Mouse (Mus musculus) testis, adult 2 months (tissue): ENCODE data around the gene Fscn2. TPM values are rescaled to one million over a fixed set of nuclear protein-coding genes. Genes with fewer than 3 reads are reported as not detected.

Experiments used
- H3K27ac ChIP-seq: fragments of 200-500 bp; 2 replicates; pipeline ENCODE4 v1.5.1; 2012; ENCODE audit warnings: low read depth, low read length; ENCODE audit not compliant: control insufficient read depth, insufficient read depth
- H3K27me3 ChIP-seq: fragments of 200-500 bp; 2 replicates; pipeline ENCODE4 v1.6.1; 2012; ENCODE audit warnings: mild to moderate bottlenecking, low read length, moderate library complexity; ENCODE audit not compliant: control insufficient read depth, insufficient read depth
- H3K36me3 ChIP-seq: fragments of 200-500 bp; 2 replicates; pipeline ENCODE4 v1.6.1; 2012; ENCODE audit warnings: mild to moderate bottlenecking, low read length; ENCODE audit not compliant: control insufficient read depth, insufficient read depth
- H3K4me1 ChIP-seq: fragments of 200-500 bp; 2 replicates; pipeline ENCODE4 v1.6.1; 2012; ENCODE audit warnings: low read length; ENCODE audit not compliant: control insufficient read depth, insufficient read depth
- H3K4me3 ChIP-seq: fragments of 200-500 bp; 2 replicates; pipeline ENCODE4 v1.5.1; 2012; ENCODE audit warnings: low read depth, mild to moderate bottlenecking, low read length, moderate library complexity, mixed read lengths; ENCODE audit not compliant: control insufficient read depth
- CTCF ChIP-seq: fragments of 200-500 bp; IDR thresholded peaks from 2 replicates; pipeline ENCODE4 v1.5.1; 2012; ENCODE audit warnings: low read depth, mild to moderate bottlenecking, inconsistent platforms, low read length, moderate library complexity; ENCODE audit not compliant: control insufficient read depth, insufficient read depth, insufficient replicate concordance
- POLR2A ChIP-seq: fragments of 200-500 bp; IDR thresholded peaks from 2 replicates; pipeline ENCODE4 v1.6.1; 2012; ENCODE audit warnings: low read depth, mild to moderate bottlenecking, inconsistent platforms, low read length, moderate library complexity; ENCODE audit not compliant: control insufficient read depth
- polyA plus RNA-seq: library from polyadenylated mRNA; depleted of rRNA; stranded (reverse); fragments of >200 nt; gene quantifications from 2 replicates; pipeline ENCODE4 v1.2.3, GENCODE M21; 2012; rRNA removed

The Fscn2 gene
- polyA plus RNA-seq = 1.6 and 2.1 TPM in 2 replicates

GRCm38 (mm10) chr11:120361295-120361694 is at the start of gene Fscn2:
Gene Fscn2 (plus strand): TSS chr11:120361534.
- TF ChIP-seq CTCF (no peak), POLR2A (no peak)
- Histone ChIP-seq H3K27ac (no peak within 1 kb of the TSS), H3K4me3 (no peak within 1 kb of the TSS), H3K4me1 (no peaks in the 10 kb centered on the region; the same call in 1 of the 2 replicates), H3K27me3 (no peaks in the 10 kb centered on the region), H3K36me3 (no peaks in the 10 kb centered on the region)

DNA sequence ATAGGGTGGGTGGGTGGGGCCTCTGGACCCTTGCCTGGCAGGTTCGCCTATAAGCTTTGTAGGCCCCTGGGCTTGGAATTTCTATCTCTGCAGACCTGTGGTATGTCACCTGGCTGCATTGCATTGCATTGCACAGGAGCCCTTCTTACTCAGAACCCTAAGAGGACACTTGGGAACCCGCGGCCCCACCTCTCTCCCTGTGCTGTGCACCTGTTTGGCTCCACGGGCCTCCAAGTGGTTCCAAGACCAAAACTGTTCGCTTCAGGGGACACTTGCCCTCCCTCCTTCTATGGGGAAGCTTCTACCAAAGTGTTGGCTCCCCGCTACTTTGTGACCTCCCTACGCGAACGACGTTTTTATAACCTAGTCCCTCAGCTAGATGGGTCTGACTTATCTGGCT is 49.8 kb upstream of the Fscn2 start:
- TF ChIP-seq CTCF (no peak), POLR2A (no peak)
- Histone ChIP-seq H3K4me1 (peaks cover 47% of the 10 kb centered on the region), H3K27ac (peak overlapping the region; percentile 97)

DNA sequence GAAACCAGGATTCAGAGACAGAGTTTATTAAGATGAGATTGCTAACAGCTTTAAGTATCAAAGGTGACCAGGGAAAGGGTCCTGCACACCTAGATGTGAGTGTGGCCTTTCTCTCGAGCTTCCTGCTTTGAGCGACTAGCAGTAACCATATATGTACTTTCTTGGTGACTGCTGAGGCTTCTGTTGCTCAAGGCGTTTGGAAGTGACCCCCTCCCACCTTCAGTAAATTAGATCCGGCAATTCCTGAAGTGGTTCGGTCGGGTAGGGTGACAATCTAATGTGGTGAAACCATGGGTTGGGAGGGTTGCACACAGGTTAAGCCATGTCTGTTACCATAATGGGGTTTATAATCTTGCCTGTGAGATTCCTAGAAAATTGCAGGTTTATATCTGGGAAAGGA is 49.3 kb upstream of the Fscn2 start:
- Histone ChIP-seq H3K27me3 (no peaks in the 10 kb centered on the region), H3K27ac (no peak overlapping the region; the same call in 1 of the 2 replicates), H3K4me1 (peaks cover 50% of the 10 kb centered on the region), H3K36me3 (no peaks in the 10 kb centered on the region), H3K4me3 (peak overlapping the region; percentile 91)
- no peak for TF ChIP-seq CTCF
- TF ChIP-seq POLR2A = no peak

More for the DNA sequence above, 49.8 kb upstream of the Fscn2 start:
- Histone ChIP-seq H3K4me3 (peak overlapping the region; percentile 91), H3K27me3 (no peaks in the 10 kb centered on the region), H3K36me3 (no peaks in the 10 kb centered on the region)

- Histone ChIP-seq H3K4me3 (no peak overlapping the region), H3K27me3 (no peaks in the 10 kb centered on the region), H3K36me3 (no peaks in the 10 kb centered on the region), H3K27ac (no peak overlapping the region), H3K4me1 (peaks cover 41% of the 10 kb centered on the region)
- TF ChIP-seq POLR2A = no peak
These were observed 47.2 kb upstream of the Fscn2 start for GRCm38 (mm10) chr11:120313906-120314685.

DNA sequence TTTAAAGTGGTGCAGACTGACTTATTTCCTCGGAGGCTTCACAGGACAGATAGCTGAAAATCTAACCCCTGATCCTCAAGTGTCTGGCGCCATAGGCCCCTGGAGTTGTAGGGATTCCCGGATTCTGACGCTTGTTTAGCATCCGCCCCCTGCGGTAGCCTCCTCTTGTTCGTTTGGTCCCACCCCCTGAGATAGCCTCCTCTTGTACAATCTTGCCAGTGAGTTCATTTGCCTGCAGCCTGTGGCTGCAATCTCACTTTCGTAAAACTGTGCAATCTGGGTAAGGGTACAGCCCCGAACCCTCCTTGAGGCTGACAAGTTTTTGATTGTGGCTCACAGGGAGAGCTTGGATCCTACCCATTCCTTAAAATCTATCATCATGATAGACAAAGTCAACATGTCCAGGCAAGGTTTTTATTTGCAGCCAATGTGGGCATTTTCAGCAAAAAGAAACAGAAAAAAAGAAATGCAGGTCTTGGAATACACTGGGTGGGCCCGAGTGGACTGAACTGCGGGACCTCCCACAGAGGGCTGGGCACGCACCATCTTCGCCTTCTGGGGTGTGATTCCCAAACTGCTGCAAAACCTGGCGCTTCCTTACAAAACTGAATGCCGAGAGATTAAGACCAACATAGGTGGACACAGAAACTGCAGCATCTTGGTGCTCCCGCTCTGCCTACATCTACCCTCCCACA is 46.5 kb upstream of the Fscn2 start:
- Histone ChIP-seq H3K4me1 (peaks cover 41% of the 10 kb centered on the region), H3K4me3 (no peak overlapping the region), H3K36me3 (no peaks in the 10 kb centered on the region), H3K27me3 (no peaks in the 10 kb centered on the region), H3K27ac (no peak overlapping the region)
- no peak for TF ChIP-seq CTCF
- no peak for TF ChIP-seq POLR2A

DNA sequence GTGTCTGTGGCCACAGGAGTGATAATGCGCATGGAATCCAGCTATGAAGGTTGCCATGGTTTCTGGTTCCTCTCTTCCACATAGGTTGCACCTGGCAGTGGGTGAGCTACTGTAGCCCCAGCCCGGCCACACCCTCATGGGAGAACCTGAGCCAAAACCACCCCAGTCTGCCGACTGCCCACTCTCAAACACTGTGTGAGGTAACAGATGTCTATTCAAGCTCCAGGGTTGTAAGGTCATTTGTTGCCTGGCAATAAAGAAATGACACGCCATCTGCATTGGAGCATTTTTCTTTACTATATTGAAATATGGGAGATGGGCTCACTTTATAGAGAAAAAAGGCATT is 45.9 kb upstream of the Fscn2 start:
- Histone ChIP-seq H3K27ac (no peak overlapping the region), H3K4me1 (peaks cover 38% of the 10 kb centered on the region), H3K36me3 (no peaks in the 10 kb centered on the region), H3K27me3 (no peaks in the 10 kb centered on the region), H3K4me3 (no peak overlapping the region)
- TF ChIP-seq CTCF (no peak), POLR2A (no peak)

DNA sequence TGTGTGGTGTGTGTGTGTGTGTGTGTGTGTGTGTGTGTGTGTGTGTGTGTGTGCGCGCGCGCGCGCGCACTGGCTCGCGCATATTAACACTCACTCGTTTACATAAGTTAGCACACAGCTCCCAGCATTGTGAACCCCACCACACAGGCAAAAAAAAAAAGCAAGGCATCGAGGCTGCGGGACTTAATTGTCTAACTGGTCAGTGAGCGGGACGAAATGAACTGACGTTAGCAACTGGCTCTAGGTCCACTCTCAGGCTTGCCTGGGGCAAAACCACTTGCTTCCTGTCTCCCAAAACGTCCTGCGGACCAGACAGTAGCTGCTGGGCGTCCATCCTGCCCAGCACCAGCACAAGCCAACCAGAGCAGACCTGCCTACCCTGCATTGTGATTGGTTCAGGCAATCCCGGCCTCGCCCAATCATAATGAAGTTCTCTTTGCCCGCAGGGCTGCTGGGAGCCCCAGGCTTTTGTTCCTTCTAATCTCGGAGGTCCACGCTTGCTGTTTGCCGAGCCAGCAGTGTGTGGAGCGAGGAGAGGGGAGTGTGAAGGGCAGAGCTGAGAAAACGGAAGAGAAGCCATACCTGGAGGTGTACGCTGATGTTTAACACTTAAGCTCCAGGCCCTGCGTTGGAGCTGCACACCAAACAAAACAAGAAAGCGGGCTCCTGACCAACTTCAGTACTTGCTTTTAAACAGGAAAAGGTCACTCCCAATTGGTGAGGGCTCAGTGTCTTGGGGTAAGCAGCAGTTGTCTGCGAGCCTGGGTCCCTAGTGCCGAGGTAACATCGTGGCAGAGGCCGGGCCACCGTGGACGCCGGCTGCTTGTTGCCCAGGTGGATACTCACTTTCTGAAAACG is 45.3 kb upstream of the Fscn2 start:
- Histone ChIP-seq H3K27me3 (no peaks in the 10 kb centered on the region), H3K36me3 (no peaks in the 10 kb centered on the region), H3K4me3 (peak overlapping the region; percentile 74), H3K4me1 (peaks cover 33% of the 10 kb centered on the region), H3K27ac (peak overlapping the region; percentile 83)
- TF ChIP-seq POLR2A (peak; percentile 91), CTCF (no peak)
